Mouse (Mus musculus) forebrain, embryonic 14.5 days (tissue): ENCODE data around the gene Pkib. TPM values are rescaled to one million over a fixed set of nuclear protein-coding genes. Genes with fewer than 3 reads are reported as not detected.

Experiments used
- ATAC-seq: fragments of 200-750 bp; cut with Nextera tagmentation; 2 replicates; pipeline ENCODE4 v1.8.0; 2017; ENCODE audit warnings: mild to moderate bottlenecking, moderate library complexity
- DNase-seq: peaks from one replicate; pipeline ENCODE4 v3.0.0-alpha.2; 2015; ENCODE audit warnings: low spot score
- H3K27ac ChIP-seq: fragments of 300-500 bp; sonication (generic); 2 replicates; pipeline ENCODE4 v1.5.1; 2014; ENCODE audit warnings: low read depth, mild to moderate bottlenecking, control low read depth, low read length, moderate library complexity
- H3K27me3 ChIP-seq: fragments of 300-500 bp; sonication (generic); replicated peaks from 2 replicates; pipeline ENCODE4 v1.6.1; 2014; ENCODE audit warnings: low read length, control low read depth, mixed read lengths; ENCODE audit not compliant: control insufficient read depth, insufficient read depth
- H3K36me3 ChIP-seq: fragments of 300-500 bp; sonication (generic); 2 replicates; pipeline ENCODE4 v1.6.1; 2014; ENCODE audit warnings: low read length, control low read depth; ENCODE audit not compliant: control insufficient read depth, insufficient read depth
- H3K4me1 ChIP-seq: fragments of 300-500 bp; sonication (generic); 2 replicates; pipeline ENCODE4 v1.6.1; 2014; ENCODE audit warnings: antibody characterized with exemption, low read length, control low read depth; ENCODE audit not compliant: control insufficient read depth, insufficient read depth
- H3K4me2 ChIP-seq: fragments of 300-500 bp; sonication (generic); 2 replicates; pipeline ENCODE4 v1.6.1; 2014; ENCODE audit warnings: mild to moderate bottlenecking, control low read depth, low read length
- H3K4me3 ChIP-seq: fragments of 300-500 bp; sonication (generic); 2 replicates; pipeline ENCODE4 v1.5.1; 2014; ENCODE audit warnings: low read depth, low read length, control low read depth
- H3K9ac ChIP-seq: fragments of 300-500 bp; sonication (generic); 2 replicates; pipeline ENCODE4 v1.6.1; 2014; ENCODE audit warnings: mild to moderate bottlenecking, low read length, control low read depth, moderate library complexity
- H3K9me3 ChIP-seq: fragments of 300-500 bp; sonication (generic); replicated peaks from 2 replicates; pipeline ENCODE4 v1.6.1; 2016; ENCODE audit warnings: low read length, control low read depth, mixed read lengths; ENCODE audit not compliant: control insufficient read depth
- WGBS: fragments of 180-500 bp; shearing (Covaris S2); extraction: QIAGEN DNeasy Blood & Tissue Kit; methylation state at CpG from one replicate; pipeline ENCODE4 v1.1.7; 2014; 5-methylcytosine and 5-hydroxymethylcytosine counted together
- polyA plus RNA-seq: library from polyadenylated mRNA; unstranded; fragments of >200 nt; fragmentation: Nextera tagmentation; extraction: Ambion mirVana; gene quantifications from 2 replicates; pipeline ENCODE4 v1.2.1, GENCODE M21; 2014

The Pkib gene
- 0.60 and 2.3 TPM in 2 replicates for polyA plus RNA-seq

DNA sequence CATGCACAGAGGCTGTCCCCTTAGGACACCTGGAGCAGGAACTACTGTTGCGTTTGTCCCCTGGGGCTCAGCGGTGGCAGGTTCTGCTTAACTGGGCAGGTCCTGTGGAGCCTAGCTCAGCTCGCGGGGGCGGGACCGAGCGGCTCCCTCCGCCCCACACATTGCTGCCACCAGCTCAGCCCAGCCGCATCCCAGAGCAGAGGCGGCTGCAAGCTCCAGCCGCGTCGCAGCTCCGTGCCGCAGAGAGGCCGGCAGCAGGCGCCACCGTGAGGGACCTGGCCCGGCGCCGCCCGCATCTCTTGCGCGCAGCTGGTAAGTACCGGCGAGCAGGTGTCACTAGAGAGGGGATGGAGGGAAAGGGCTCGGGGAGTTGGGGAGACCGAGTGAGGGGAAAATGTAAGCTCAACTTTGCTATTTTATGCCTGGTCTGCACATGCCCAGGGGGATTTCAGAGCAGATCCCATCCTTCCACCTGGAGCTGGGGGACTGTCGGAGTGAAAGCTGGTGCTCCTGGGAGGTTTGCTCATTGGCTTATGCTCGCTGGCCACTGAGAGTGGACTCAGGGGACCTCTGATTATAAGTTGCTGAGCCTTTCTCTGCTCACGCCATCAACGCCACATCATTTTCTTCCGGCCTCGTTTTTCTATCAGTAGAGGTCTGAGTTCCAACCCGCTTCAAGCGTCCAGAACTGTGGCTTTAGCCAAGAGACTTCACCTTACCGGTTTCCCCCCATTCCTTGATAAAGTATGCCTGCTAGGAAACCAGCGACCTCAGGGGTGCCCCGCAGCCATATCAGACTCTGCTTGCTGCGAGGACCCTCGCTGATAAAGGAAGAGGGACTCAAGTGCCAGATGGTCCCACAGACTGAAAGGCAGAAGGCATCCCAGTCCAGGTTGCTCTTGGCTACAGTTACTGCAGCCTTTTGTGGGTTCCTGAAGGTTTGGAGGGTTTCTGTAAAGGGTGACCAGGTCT is at the start of gene Pkib:
Gene Pkib, plus strand, starts transcription at position 86 of the 972 bp plus-strand sequence.
- ATAC-seq (peak; percentile 96), DNase-seq (peak; percentile 71)
- H3K4me2 ChIP-seq: peak within 1 kb of the TSS; percentile 82
- 2% methylated on average over 41 of the region's 41 CpGs for WGBS
- H3K27ac ChIP-seq: no peak within 1 kb of the TSS
- H3K4me3 ChIP-seq: peak within 1 kb of the TSS; percentile 44
- 0 out of 2 replicates have a peak, but pooled peaks cover 2% of the 10 kb centered on the region for H3K27me3 ChIP-seq
- peak within 1 kb of the TSS; percentile 63 for H3K9ac ChIP-seq
- H3K4me1 ChIP-seq: peaks cover 7% of the 10 kb centered on the region; the same call in 1 of the 2 replicates
- no peaks in the 10 kb centered on the region; the same call in 1 of the 2 replicates for H3K9me3 ChIP-seq
- no peaks in the 10 kb centered on the region for H3K36me3 ChIP-seq

DNA sequence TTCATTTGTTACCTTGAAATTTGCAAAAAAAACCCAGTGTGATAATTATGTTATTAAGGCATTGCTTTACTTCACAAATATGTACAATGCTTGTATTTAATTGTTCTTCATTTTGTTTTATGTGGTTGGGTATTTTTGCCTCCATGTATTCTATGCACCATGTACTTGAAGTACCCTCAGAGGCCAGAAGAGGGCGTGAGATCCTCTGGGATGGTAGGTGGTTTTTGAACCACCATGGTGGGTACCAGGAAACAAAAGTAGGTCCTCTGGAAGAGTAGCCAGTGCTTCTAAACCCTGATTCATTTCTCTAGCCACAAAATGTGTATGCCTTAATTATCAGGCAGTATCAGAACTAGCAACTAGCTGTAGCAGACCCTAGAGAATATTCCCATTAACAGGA is 47.9 kb upstream of the Pkib start:
- Histone ChIP-seq H3K27ac (no peak overlapping the region), H3K9ac (no peak overlapping the region), H3K9me3 (no peaks in the 10 kb centered on the region), H3K36me3 (no peaks in the 10 kb centered on the region), H3K27me3 (no peaks in the 10 kb centered on the region), H3K4me1 (no peaks in the 10 kb centered on the region), H3K4me3 (no peak overlapping the region), H3K4me2 (no peak overlapping the region)
- ATAC-seq: no peak
- DNase-seq: no peak
- 40% methylated on average over 1 of the region's 1 CpGs for WGBS

GRCm38 (mm10) chr10:57594266-57594665 is 37.5 kb upstream of the Pkib start:
- H3K4me3 ChIP-seq: no peak overlapping the region
- no peaks in the 10 kb centered on the region for H3K4me1 ChIP-seq
- H3K9me3 ChIP-seq: no peaks in the 10 kb centered on the region
- WGBS: 83% methylated on average over 2 of the region's 2 CpGs
- H3K27me3 ChIP-seq: no peaks in the 10 kb centered on the region
- H3K9ac ChIP-seq: no peak overlapping the region
- H3K36me3 ChIP-seq: no peaks in the 10 kb centered on the region
- H3K27ac ChIP-seq: no peak overlapping the region
- no peak for ATAC-seq
- DNase-seq: peak; percentile 7
- no peak overlapping the region for H3K4me2 ChIP-seq

GRCm38 (mm10) chr10:57597172-57597571 is 34.6 kb upstream of the Pkib start:
- ATAC-seq (no peak), DNase-seq (no peak)
- Histone ChIP-seq H3K27me3 (no peaks in the 10 kb centered on the region), H3K4me2 (no peak overlapping the region), H3K9me3 (no peaks in the 10 kb centered on the region), H3K27ac (no peak overlapping the region), H3K36me3 (no peaks in the 10 kb centered on the region), H3K9ac (no peak overlapping the region), H3K4me1 (no peaks in the 10 kb centered on the region), H3K4me3 (no peak overlapping the region)
- WGBS: 79% methylated on average over 2 of the region's 2 CpGs

DNA sequence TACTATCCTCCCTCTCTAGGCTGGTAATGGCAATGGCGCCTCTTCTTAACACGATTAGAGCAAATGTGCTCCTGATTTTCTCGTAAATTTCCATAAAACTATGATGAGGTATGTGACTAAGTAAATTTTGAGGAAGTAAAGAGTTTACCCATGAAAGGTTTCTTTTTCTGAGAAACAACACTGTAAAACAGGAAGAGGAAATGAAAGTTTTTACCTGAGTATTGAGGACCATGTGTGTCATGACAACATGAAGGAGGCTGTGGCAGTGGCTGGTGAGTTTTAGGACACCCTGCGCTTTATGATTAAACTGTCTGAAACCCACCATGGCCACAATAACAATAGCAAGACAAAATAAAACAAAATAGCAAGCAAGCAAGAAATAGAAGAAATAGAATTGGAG is 28.8 kb upstream of the Pkib start:
- no peaks in the 10 kb centered on the region for H3K4me1 ChIP-seq
- no peak overlapping the region for H3K27ac ChIP-seq
- DNase-seq: no peak
- no peaks in the 10 kb centered on the region for H3K36me3 ChIP-seq
- no peak overlapping the region for H3K9ac ChIP-seq
- H3K27me3 ChIP-seq: no peaks in the 10 kb centered on the region
- H3K4me3 ChIP-seq: no peak overlapping the region
- no peak for ATAC-seq
- WGBS: 91% methylated on average over 4 of the region's 4 CpGs
- no peak overlapping the region for H3K4me2 ChIP-seq
- no peaks in the 10 kb centered on the region for H3K9me3 ChIP-seq

DNA sequence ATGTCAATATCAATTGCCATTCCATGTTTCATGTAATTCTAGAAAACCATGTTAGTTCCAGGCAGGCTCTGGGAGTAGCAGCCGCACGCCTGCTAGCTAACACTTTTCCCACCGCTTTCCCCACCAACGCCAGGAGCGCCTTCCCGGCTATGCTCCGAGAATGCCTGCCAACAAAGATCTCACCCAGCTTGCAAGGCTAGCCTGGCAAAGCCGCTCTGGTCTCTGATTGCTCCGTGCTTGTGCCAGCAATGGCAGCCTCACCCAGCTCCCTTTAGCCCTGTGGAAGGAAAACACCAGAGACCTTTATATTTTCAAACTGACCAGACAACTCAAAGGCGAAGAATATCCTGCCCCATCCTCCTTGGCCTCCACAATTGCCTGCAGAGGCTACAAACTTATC is 8.5 kb upstream of the Pkib start:
- Histone ChIP-seq H3K4me2 (no peak overlapping the region), H3K4me3 (no peak overlapping the region), H3K9ac (no peak overlapping the region), H3K27ac (no peak overlapping the region), H3K9me3 (no peaks in the 10 kb centered on the region), H3K27me3 (no peaks in the 10 kb centered on the region), H3K4me1 (no peaks in the 10 kb centered on the region), H3K36me3 (no peaks in the 10 kb centered on the region)
- ATAC-seq (no peak), DNase-seq (peak; percentile 33)
- 85% methylated on average over 10 of the region's 10 CpGs for WGBS

GRCm38 (mm10) chr10:57627773-57628172 is 4.0 kb upstream of the Pkib start:
- Histone ChIP-seq H3K4me1 (peaks cover 6% of the 10 kb centered on the region; the same call in 1 of the 2 replicates), H3K9ac (no peak overlapping the region), H3K9me3 (no peaks in the 10 kb centered on the region; the same call in 1 of the 2 replicates), H3K27ac (no peak overlapping the region), H3K4me2 (no peak overlapping the region), H3K36me3 (no peaks in the 10 kb centered on the region), H3K27me3 (0 out of 2 replicates have a peak, but pooled peaks cover 2% of the 10 kb centered on the region), H3K4me3 (no peak overlapping the region)
- WGBS: 85% methylated on average over 2 of the region's 2 CpGs
- ATAC-seq (no peak), DNase-seq (no peak)

GRCm38 (mm10) chr10:57630557-57630956 is 1.2 kb upstream of the Pkib start:
- no peak overlapping the region for H3K9ac ChIP-seq
- H3K27ac ChIP-seq: no peak overlapping the region
- DNase-seq (no peak), ATAC-seq (no peak)
- 0 out of 2 replicates have a peak, but pooled peaks cover 2% of the 10 kb centered on the region for H3K27me3 ChIP-seq
- peaks cover 7% of the 10 kb centered on the region; the same call in 1 of the 2 replicates for H3K4me1 ChIP-seq
- 96% methylated on average over 2 of the region's 2 CpGs for WGBS
- H3K36me3 ChIP-seq: no peaks in the 10 kb centered on the region
- no peaks in the 10 kb centered on the region; the same call in 1 of the 2 replicates for H3K9me3 ChIP-seq
- H3K4me2 ChIP-seq: no peak overlapping the region
- no peak overlapping the region for H3K4me3 ChIP-seq

DNA sequence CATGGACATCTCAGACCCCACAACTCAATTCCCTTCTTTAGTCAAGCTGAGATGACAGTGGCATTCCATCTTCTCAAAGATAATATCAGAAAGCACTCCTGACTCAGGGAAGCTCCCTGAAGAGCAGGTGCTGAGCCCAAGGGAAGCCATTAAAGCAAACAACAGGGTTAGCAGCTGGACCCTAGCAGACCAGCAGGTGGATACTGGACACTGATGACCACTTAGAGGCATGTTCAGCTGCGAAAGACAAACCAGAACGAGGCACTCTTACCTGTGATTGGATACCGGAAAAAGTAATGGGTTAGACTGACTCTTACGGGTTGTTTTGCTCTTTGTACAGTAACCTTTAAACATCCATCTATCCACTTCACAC is 1.1 kb downstream of the Pkib start:
- no peak; the same call in 1 of the 2 replicates for ATAC-seq
- Histone ChIP-seq H3K36me3 (no peaks in the 10 kb centered on the region), H3K27me3 (0 out of 2 replicates have a peak, but pooled peaks cover 2% of the 10 kb centered on the region), H3K4me3 (peak overlapping the region; percentile 44), H3K27ac (no peak overlapping the region), H3K9ac (peak overlapping the region; percentile 63; the same call in 1 of the 2 replicates), H3K9me3 (no peaks in the 10 kb centered on the region; the same call in 1 of the 2 replicates), H3K4me2 (peak overlapping the region; percentile 82), H3K4me1 (peaks cover 7% of the 10 kb centered on the region; the same call in 1 of the 2 replicates)
- DNase-seq: no peak
- 83% methylated on average over 4 of the region's 4 CpGs for WGBS
